Mouse (Mus musculus): Measurements from ENCODE around the gene Rgl1.

GRCm38 (mm10) chr1:152640195-152640981 lies 125.8 kb downstream of the Rgl1 start:
- TF ChIP-seq EP300 (IDR thresholded peaks at IDR 0.05; ENCODE audit: low read depth) (no peak), CTCF (IDR thresholded peaks at IDR 0.05; ENCODE audit: low read depth) (no peak)
